Mouse (Mus musculus) urinary bladder, adult 2 months (tissue): ENCODE results near the gene Nol11. TPM values are rescaled to one million over a fixed set of nuclear protein-coding genes. Genes with fewer than 3 reads are reported as not detected.
A peak's percentile ranks its signal among the peaks of the same experiment; 100 is the strongest.

Source experiments
- DNase-seq: peaks from one replicate; pipeline ENCODE4 v3.0.0; 2022; ENCODE audit warnings: low spot score
- polyA plus RNA-seq: library from polyadenylated mRNA; depleted of rRNA; stranded (reverse); fragments of >200 nt; gene quantifications from 2 replicates; pipeline ENCODE4 v1.2.3, GENCODE M21; 2012; rRNA removed

Nol11 gene
- 17.0 and 19.5 TPM in 2 replicates for polyA plus RNA-seq

DNA sequence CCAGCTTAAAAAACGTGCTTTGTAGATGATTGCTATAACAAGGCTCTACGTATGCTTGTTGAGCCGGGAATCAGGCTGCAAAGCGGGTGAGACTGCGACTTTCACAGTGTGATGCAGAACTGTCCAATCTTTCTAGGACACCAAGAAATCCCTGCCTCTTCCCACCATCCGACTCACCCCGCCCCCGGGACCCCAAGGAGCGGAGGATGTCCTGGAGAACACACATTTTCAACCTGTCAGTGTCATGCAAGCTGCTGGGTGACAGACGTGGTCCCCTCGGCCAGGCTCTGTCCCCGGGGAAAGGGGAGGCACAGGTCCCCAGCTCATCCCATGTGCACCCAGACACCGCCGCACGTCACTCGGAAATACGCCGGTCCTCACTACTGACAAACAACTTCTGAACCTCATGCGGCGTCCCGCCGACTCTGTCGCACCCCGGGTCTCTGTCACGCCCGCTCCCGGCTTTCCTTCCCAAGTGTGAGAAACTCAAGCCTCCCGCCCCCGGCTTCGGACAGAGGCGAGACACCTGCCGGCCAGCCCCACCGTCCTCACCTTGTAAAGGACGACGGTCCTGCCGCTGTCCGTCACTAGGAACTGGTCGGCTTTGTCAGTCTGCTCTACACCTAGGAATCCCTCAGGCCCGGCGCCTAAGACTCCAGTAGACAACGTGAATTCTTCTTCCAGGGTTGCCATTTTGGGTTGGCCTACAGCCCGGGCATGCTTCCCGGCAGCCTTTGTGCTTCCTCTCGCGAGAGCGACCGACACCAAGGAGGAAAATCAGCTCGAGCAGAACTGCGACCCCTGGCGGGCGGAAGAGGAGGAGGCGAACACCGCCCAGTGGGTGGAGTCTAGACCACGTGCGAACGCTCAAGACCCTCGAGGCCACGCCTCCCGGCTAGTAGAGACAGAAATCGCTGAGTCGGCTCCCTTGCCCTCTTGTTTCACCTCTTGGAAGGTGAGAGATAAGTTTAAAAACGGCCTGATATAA is at the start of gene Nol11:
TSS of gene Nol11 (minus strand) at position 817 of the 988 bp plus-strand sequence.
- DNase-seq: peak; percentile 93

DNA sequence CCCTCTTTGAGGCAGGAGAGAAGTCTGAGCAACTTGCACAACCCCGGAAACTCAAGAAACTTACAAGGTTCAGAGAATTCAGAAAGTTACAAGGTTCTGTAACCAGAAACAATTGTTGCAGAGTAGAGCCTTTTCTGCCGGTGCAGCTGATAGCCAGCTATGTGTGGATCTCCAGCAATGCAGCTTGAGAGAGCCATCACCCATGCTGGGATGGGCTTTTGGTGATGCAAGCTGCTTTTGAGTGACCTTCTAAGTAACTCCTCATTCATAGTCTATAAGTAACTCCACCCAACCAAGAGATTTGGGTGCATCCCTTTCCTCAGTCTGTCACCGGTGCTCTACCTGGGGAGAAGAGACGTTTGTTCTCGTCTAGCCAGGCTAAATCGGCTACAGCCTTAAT is 49.3 kb upstream of the Nol11 start:
- no peak for DNase-seq

DNA sequence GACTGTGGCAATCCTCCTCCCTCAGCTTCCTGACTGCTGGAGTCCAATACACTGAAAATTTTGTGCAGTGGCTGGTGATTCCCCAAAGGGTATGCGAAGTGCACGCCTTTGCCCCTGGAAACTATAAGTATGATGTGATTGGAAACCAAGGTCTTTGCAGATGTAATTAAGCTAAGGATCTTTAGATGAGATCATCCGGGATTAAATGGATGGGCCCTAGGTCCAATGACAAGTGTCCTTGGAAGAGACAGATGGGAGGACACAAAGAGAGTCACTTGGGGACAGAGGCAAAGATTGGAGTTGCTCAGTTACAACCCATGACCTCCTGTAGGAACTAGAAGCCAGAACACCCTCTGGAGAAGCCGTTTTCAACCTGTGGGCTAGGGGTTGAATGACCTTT is 48.4 kb upstream of the Nol11 start:
- no peak for DNase-seq

DNA sequence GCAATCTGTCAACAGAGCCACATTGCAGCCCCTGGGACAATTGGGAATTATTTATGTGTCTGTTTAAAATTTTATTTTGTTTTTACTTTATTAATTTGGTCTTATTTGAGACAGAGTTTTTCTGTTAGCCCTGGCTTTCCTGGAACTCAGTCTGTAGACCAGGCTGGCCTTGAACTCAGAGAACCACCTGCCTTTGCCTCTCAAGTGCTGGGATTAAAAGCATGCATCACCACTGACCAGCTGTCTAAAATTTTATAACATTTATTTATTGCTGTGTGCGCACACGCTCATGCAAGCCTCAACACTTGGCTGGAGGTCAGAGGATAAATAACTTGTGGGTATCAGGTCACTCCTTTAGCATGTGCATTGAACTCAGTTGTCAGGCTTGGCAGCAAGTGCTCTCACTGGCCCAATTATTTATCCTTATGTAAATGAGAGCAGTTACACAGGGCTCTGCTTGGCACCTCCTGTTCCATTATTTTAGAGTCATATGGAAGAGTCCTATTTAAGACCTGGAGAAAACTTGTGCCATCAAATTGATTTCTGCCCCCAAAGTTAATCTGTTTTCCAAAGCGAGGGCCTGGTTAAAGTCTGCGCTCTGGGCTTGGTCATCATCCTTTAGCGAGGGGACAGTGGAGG is 44.2 kb upstream of the Nol11 start:
- no peak for DNase-seq

DNA sequence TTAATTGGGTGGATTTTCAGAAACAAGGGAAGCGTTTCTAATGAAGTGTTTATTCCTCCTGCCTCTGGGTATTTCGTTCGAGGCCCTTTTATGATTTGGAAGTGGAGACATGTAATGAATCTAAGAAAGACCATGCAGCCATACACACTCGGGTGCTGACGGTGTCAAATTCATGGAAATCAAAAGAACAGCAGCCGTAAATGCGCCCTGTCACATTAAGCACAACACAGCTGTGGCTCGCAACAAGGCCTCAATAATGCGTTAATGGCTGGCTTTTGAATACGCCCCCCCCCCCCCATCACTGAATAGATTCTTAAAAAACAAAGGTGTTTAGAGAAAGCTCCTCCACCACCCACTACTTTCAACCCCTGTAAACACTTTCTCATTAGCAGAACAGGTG is 40.9 kb upstream of the Nol11 start:
- DNase-seq: no peak

DNA sequence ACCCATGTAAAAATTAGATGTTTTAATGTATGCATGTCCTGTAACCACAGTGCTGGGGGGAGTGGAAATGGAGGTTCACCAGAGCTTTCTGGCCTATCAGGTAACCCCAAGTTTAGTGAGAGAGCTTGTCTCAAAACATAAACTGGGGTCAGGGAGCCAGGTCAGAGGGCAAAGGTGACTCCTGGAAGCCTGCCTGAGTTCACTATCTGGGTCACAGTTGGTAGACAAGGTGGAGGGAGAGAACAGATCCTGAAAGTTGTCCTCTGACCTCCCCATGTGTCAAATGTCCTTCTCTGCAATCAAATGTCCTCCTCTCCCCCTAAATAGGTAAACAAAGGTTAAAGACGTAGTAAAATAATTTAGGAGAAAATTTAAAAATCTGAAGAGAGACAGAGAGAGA is 37.2 kb upstream of the Nol11 start:
- DNase-seq: no peak

DNA sequence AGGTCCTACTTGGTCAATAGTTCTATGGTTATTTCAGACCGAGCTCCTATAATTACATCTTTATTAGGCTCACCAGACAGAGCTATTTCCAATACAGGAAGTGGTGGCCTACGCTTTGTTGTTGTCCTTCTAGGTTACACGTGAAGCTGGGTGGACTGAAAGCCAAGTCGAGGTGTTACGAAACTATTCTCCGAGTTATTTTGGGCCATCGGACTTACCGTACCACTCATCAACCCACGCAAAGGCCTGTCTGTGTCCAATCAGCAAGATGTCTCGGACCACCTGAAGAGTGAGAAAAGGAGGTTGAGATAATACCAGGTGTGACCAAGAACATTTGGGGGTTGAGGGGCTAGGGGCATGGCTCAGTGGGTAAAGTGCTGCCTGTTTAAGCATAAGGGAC is 36.8 kb upstream of the Nol11 start:
- no peak for DNase-seq

DNA sequence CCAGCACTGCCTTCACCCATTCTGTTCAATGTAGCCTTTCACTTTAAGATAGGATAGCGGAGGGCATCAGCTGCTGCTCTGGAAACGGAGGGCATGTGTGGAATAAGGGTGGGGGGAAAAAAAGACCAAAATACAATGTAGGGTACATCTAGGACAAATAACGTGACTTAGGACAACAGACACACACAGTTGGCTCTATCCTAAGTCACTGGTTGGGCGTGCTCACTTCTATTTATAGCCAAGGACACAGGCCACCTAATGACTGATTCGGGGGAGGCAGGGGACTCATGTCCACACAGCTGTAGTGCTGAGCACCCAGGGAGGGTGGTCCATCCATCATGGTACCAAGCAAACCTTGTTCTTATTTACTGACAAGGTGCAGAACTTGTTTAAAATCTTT is 36.1 kb upstream of the Nol11 start:
- no peak for DNase-seq

DNA sequence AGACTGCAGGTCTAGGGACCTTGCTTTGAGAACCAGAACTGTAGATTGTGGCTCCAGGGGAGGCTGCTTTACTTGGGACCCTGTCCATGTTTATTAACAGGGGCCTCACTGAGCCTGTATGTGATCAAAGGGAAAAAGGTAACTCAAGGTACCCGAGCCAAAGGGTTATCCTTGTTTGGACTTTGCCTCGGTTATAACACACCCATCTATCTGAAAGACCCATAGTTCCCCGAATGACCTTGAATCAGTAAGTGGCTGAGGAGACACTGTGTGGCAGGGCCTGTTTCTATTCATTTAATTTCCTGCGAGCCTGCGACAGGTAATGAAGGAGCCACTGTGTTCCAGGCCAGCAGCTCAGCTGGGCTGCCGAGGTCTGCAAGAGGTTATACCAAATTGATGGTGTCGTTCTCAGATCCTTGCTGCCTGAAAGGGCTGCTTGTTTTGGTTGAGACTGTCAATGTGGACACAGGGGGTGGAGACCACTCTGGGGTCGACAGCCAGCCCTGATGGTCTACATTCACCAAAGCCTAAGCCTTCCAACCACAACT is 34.6 kb upstream of the Nol11 start:
- DNase-seq: no peak

DNA sequence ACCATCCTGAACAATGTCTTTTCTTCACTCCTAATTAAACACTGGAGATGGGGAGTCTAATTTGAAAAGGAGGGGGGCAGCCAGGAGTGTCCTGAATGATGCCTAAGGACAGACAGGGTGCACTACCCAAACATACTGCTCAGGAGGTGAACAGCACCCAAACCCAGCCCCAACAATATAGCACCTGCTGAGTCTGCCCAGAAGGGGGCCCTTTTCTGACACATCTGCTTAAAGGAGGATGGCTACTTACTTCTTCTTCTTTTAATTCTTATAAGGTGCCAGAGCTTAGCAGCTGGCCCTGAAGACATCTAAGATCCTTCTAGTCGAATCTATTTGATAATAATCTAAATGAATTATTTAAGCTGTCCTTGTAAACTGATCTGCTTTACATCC is 34.0 kb upstream of the Nol11 start:
- no peak for DNase-seq

DNA sequence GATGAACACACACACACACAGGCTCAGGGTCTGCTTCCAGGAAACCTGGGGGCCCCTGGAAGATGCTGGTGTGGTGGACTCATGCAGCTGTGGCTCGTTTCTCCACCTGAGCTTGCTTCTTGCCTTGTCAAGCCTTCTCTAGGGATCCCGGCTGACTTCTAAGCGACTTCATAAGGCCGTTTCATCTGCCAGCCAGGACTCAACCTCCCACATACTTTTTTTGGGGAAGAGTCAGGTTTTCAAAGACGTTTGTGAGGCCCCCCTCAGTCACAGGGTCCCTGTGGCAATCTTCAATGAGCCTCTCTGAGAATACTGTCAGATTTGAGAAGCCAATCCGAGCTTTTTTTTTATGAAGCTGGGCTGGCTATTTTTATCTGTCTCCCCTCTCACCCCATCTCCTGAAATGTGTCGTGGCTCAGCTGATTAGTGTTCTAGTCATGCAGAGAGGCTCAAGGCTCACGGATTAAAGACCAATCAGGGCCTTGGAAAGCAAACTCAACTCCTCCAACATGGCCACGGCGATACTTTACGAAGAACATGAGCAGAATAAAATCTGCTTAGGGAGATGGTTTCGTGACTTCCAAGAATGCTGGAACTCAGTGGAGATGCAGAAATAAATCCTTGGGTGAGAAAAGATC is 33.5 kb upstream of the Nol11 start:
- no peak for DNase-seq

DNA sequence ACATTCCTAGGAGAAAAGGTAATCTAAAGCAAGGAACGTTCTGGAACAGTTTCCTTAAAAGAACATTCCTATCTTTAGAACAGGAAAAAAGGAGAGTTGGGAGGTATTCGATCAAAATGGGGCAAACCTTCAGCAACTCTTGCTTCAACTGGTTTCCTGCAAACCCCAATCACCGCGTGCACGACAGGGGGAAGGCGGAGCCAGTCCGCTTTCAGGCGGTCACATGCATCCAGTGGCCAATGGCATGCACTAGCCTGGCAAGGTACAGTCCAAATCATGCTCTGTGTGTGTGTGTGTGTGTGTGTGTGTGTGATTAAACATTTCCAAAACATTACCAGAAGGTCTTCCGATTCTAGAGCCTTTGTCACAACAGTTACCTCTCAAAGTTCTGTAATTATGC is 25.9 kb upstream of the Nol11 start:
- DNase-seq: no peak

DNA sequence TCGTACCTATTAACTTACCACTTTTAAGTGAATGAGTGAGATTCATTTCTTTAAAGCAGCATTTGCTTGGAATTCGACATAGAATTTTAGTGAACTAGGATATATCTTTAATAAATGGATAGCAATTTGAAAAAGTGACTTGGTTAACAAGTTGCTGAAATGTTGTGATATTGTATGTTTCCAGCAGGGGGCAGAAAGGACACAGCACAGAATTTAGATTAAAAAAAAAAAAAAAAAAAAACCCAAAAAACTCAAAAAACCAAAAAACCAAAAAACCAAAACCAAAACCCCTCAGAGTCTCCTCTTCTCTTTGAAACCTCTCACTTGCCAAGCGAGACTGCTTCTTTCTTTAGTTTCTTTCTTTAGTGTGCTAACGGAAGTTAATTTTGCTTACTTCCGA is 24.6 kb upstream of the Nol11 start:
- no peak for DNase-seq

DNA sequence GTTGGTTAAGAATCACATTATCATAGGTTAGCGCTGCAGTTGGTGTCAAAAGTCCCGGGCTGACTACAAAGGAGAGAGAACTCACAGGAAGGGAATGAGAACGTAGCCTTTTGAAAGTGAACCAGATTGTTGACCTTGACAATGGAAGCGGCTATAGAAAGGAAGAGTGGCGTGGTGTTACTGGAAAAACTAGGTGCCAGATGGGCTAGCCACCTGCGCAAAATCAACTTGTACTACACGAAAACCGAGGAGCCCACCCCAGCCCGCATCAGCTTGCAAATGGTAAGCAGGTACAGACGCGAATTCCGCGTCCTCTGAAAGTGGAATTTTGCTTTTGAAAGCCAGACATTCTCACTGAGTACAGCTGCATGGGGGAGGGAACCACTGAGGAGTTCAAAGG is 20.6 kb upstream of the Nol11 start:
- DNase-seq: no peak

DNA sequence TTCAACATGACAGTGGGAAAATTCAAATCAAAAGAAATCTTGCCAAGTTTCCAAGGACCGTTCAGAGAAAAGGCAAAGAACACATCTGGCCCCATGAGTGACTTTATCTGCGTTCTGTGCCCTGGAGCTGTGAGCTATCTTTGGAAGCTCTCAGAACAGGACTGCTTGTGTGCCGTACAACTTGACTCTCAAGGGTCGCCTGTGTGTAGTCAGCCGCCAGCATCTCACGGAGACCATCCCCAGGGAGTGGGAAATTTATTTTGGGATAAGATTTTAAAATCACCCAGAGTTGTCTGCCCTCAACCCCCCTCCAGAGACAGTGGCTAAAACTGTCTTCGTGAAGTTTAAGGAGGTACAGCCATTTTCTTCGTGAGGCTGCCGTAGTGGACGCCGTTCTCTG is 12.6 kb upstream of the Nol11 start:
- no peak for DNase-seq

DNA sequence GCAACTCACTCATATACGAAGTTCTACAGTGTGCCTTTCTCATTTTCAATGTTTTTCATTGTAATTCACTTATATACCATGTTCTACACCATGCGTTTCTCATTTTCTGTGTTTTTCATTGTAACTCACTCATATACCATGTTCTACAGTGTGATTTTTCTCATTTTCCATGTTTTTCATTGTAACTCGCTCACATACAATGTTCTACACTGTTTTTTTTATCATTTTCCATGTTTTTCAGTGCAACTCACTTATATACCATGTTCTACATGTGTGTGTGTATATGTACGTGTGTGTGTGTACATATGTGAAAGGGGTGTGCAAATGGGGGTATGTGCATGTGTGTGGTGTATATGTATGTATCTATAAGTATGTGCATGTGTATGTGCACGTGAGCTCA is 10.1 kb upstream of the Nol11 start:
- DNase-seq: no peak

DNA sequence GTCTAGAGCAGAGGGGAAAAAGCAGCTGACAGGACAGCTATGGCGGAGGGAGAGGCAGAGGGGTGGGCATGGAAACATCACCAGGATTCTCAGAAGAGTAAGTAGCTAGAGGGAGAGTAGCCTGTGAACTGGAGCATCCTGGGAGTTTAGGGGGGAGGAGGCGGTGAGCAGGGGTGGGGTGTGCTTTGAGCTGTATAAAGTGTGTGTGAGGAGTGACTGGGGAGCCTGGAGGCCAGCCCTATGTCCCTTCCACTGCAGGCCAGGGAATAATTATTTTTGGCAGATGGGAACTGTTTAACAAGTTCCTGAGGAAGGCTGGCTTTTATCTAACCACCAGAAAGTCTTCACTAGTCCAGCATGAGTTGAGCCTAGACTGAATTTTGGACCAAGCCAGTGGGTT is 6.2 kb upstream of the Nol11 start:
- DNase-seq: no peak

DNA sequence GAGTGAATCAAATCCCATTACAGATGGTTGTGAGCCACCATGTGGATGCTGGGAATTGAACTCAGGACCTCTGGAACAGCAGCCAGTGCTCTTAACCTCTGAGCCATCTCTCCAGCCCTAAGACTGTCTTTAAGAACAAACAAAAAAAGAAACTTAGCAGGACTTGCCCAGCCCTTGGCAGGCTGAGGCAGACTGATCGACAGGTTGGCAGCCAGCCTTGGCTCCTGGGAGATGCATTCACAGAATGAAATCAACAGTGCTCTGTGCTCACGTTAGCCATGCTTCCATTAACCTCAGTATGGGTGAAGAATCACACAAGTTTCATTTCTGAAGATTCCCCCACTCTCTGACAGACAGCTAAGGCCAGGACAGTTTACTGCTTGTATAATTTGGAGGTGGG is 1.2 kb upstream of the Nol11 start:
- DNase-seq: no peak

DNA sequence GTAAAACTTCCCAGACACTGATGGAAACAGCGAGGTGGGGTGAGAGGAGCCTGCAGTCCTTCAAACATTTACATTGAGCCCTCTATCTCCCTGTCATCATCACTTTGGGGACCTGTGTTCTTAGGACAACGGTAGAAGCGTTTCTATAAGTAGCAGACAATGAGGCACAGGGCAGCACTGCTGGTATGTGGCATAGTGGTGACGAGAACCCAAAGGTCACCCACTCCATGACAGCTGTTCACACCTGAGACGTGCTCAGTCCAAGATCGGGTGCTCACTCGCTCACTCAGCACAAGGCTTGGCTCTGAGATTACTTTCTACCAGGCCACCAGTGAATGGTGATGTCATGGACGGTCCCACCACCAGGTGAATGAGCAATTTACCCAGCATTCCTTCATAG is 5.4 kb downstream of the Nol11 start:
- DNase-seq: no peak

DNA sequence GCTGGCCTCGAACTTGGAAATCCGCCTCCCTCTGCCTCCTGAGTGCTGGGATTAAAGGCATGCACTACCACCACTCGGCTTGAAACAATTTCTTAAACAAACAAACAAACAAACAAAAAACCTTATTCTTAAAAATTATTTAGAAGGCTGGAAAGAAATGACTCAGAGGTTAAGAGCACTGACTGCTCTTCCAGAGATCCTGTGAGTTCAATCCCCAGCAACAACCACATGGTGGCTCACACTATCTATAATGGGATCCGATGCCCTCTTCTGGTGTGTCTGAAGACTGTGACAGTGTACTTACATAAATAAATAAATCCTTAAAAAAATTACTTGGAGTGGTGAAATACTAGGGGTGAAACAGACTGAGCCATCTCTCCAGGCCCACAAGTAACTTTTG is 28.0 kb downstream of the Nol11 start:
- no peak for DNase-seq

DNA sequence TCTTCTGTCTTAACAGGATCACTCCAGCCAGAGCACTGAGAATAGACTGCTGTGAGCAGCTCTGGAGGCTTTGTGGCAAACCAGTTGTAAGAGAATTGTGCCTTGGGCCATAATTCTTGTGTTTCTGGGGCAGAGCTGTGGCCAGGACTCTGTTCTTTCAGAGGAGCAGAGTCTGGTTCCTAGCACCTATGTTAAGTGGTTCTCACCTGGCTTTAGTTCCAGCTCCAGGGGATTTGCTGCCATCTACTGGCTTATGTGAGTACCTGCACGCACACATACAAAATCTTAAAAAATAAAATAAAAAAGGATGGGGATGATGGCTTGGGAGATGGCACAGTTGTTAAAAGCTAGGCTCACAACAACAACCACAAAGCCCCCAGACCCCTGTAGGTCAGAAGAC is 30.1 kb downstream of the Nol11 start:
- DNase-seq: no peak

DNA sequence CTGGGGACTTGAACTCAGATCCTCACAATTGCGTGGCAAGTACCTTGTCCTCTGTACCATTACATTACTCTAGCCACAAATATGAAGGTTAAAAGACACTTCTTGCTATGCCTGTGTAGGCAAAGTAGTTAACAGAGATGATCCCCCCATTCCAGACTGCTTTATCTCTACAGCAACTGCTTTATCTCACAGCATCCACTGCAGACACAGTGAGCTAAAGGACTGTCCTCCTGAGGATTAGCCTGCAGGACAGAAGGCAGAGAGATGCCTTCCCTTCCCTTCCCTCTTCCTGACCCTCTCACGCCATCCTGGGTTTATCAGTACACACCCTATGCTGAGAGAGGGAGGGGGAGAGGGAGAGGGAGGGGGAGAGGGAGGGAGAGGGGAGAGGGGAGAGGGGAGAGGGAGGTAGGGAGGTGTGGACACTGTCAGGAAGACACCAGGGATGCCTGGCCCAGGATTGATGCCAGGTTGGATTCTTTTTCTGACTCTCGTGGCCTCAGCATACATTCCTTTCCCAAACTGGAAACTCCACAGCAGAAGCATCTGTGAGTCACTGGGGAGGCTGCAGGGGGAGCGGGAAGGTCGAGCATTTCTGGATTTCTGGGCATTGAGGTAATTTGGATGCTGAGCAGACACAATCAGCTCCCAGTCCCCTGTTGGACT is 32.1 kb downstream of the Nol11 start:
- no peak for DNase-seq
